Mouse (Mus musculus) CH12.LX (cell line): Measurements from ENCODE around the gene Gm45837. TPM values are rescaled to one million over a fixed set of nuclear protein-coding genes. Genes with fewer than 3 reads are reported as not detected.

Source experiments
- DNase-seq: peaks from one replicate; pipeline ENCODE4 v3.0.0-alpha.2; 2013; ENCODE audit errors: extremely low read depth
- H3K27ac ChIP-seq: 2 replicates; pipeline ENCODE4 v1.5.1; 2012; ENCODE audit warnings: low read depth, mild to moderate bottlenecking, control low read depth, moderate library complexity; ENCODE audit not compliant: insufficient read depth
- H3K27me3 ChIP-seq: replicated peaks from 2 replicates; pipeline ENCODE3; 2012; ENCODE audit warnings: inconsistent platforms
- H3K36me3 ChIP-seq, 2 experiments: replicated peaks in 1 of 2; 2 replicates each; pipeline versions ENCODE3 to v1.6.1; 2012; ENCODE audit warnings: inconsistent platforms in 1 of 2, low read length in 1 of 2, mild to moderate bottlenecking in 1 of 2, mixed read lengths in 1 of 2, moderate library complexity in 1 of 2; ENCODE audit not compliant: control insufficient read depth in 1 of 2, insufficient read depth in 1 of 2
- H3K4me1 ChIP-seq, 2 experiments: 2 replicates each; pipeline ENCODE4 v1.6.1; 2012; ENCODE audit warnings: inconsistent platforms in 1 of 2, moderate library complexity in 1 of 2; ENCODE audit not compliant: insufficient read depth in 2 of 2, control insufficient read depth in 1 of 2
- H3K4me2 ChIP-seq: 2 replicates; pipeline ENCODE4 v1.6.1; 2012; ENCODE audit warnings: low read depth, mild to moderate bottlenecking, control low read depth; ENCODE audit not compliant: poor library complexity, insufficient read depth, severe bottlenecking
- H3K4me3 ChIP-seq, 3 experiments: fragments of 150-350 bp in 1 of 3; sonication (generic) in 1 of 3; replicated peaks in 1 of 3; 2 replicates each; pipeline versions ENCODE3 to v1.5.1; 2011 to 2012; ENCODE audit warnings: low read depth in 2 of 3, low read length in 2 of 3, mild to moderate bottlenecking in 2 of 3, moderate library complexity in 2 of 3, control low read depth in 1 of 3, improper control_type of control experiment in 1 of 3, inconsistent platforms in 1 of 3, mixed read lengths in 1 of 3; ENCODE audit not compliant: poor library complexity in 1 of 3
- H3K79me2 ChIP-seq: replicated peaks from 2 replicates; pipeline ENCODE4 v1.6.1; 2012; ENCODE audit warnings: mild to moderate bottlenecking, moderate library complexity; ENCODE audit not compliant: control insufficient read depth, poor library complexity, insufficient read depth, severe bottlenecking; ENCODE audit errors: extremely low read depth
- H3K9ac ChIP-seq: 2 replicates; pipeline ENCODE4 v1.6.1; 2012; ENCODE audit warnings: low read depth, mild to moderate bottlenecking, control low read depth, moderate library complexity; ENCODE audit not compliant: insufficient read depth
- H3K9me3 ChIP-seq: replicated peaks from 2 replicates; pipeline ENCODE3; 2012; ENCODE audit warnings: low read length, inconsistent platforms, mixed read lengths
- CHD1 ChIP-seq: IDR thresholded peaks from 2 replicates; pipeline ENCODE4 v1.6.1; 2012; ENCODE audit warnings: low read depth, low read length, improper control_type of control experiment, inconsistent platforms
- CHD2 ChIP-seq: IDR thresholded peaks from 2 replicates; pipeline ENCODE4 v1.6.1; 2011; ENCODE audit warnings: low read length, improper control_type of control experiment
- CTCF ChIP-seq, 2 experiments: IDR thresholded peaks in 1 of 2; conservative IDR thresholded peaks in 1 of 2; 2 replicates each; pipeline ENCODE4 v1.5.1; 2011 to 2012; ENCODE audit warnings: low read depth in 2 of 2, low read length in 2 of 2, improper control_type of control experiment in 1 of 2, inconsistent platforms in 1 of 2, mild to moderate bottlenecking in 1 of 2, moderate library complexity in 1 of 2
- ELF1 ChIP-seq: IDR thresholded peaks from 2 replicates; pipeline ENCODE4 v1.6.1; 2014; ENCODE audit warnings: low read depth, mild to moderate bottlenecking, inconsistent platforms, low read length, improper control_type of control experiment
- GABPA ChIP-seq: IDR thresholded peaks from 2 replicates; pipeline ENCODE4 v1.6.1; 2012; ENCODE audit warnings: low read depth, low read length, improper control_type of control experiment, inconsistent platforms; ENCODE audit not compliant: insufficient replicate concordance
- HCFC1 ChIP-seq: IDR thresholded peaks from 2 replicates; pipeline ENCODE4 v1.6.1; 2012; ENCODE audit warnings: low read depth, mild to moderate bottlenecking, inconsistent platforms, low read length, improper control_type of control experiment
- IRF4 ChIP-seq: IDR thresholded peaks from 2 replicates; pipeline ENCODE4 v1.6.1; 2014; ENCODE audit warnings: low read depth, mild to moderate bottlenecking, inconsistent platforms, low read length, improper control_type of control experiment
- KAT2A ChIP-seq: IDR thresholded peaks from 2 replicates; pipeline ENCODE4 v1.6.1; 2012; ENCODE audit warnings: low read length, improper control_type of control experiment, inconsistent platforms; ENCODE audit not compliant: insufficient replicate concordance
- MAX ChIP-seq: IDR thresholded peaks from 2 replicates; pipeline ENCODE4 v1.6.1; 2011; ENCODE audit warnings: low read length, improper control_type of control experiment
- MXI1 ChIP-seq: IDR thresholded peaks from 2 replicates; pipeline ENCODE4 v1.6.1; 2011; ENCODE audit warnings: mild to moderate bottlenecking, low read depth, low read length, improper control_type of control experiment
- MYC ChIP-seq: IDR thresholded peaks from 2 replicates; pipeline ENCODE4 v1.6.1; 2011; ENCODE audit warnings: low read depth, mild to moderate bottlenecking, improper control_type of control experiment, low read length
- NELFE ChIP-seq: IDR thresholded peaks from 2 replicates; pipeline ENCODE4 v1.6.1; 2011; ENCODE audit warnings: low read depth, low read length, improper control_type of control experiment
- RAD21 ChIP-seq: IDR thresholded peaks from 2 replicates; pipeline ENCODE4 v1.6.1; 2011; ENCODE audit warnings: low read depth, mild to moderate bottlenecking, low read length, improper control_type of control experiment, moderate library complexity
- SIN3A ChIP-seq: IDR thresholded peaks from 2 replicates; pipeline ENCODE4 v1.6.1; 2012; ENCODE audit warnings: low read length, improper control_type of control experiment, inconsistent platforms
- TBP ChIP-seq: conservative IDR thresholded peaks from 2 replicates; pipeline ENCODE4 v1.6.1; 2011; ENCODE audit warnings: low read depth, low read length, improper control_type of control experiment
- TCF12 ChIP-seq: IDR thresholded peaks from 2 replicates; pipeline ENCODE4 v1.6.1; 2014; ENCODE audit warnings: low read depth, mild to moderate bottlenecking, inconsistent platforms, low read length, improper control_type of control experiment
- UBTF ChIP-seq: IDR thresholded peaks from 2 replicates; pipeline ENCODE4 v1.6.1; 2012; ENCODE audit warnings: low read depth, mild to moderate bottlenecking, inconsistent platforms, low read length, improper control_type of control experiment, moderate library complexity
- USF1 ChIP-seq: IDR thresholded peaks from 2 replicates; pipeline ENCODE4 v1.6.1; 2014; ENCODE audit warnings: low read depth, mild to moderate bottlenecking, inconsistent platforms, low read length, improper control_type of control experiment
- ZKSCAN1 ChIP-seq: IDR thresholded peaks from 2 replicates; pipeline ENCODE4 v1.6.1; 2012; ENCODE audit warnings: low read depth, inconsistent platforms, low read length, improper control_type of control experiment, borderline replicate concordance
- ZMIZ1 ChIP-seq: IDR thresholded peaks from 2 replicates; pipeline ENCODE4 v1.6.1; 2012; ENCODE audit warnings: low read depth, mild to moderate bottlenecking, inconsistent platforms, low read length, improper control_type of control experiment
- ZNF384 ChIP-seq: IDR thresholded peaks from 2 replicates; pipeline ENCODE4 v1.6.1; 2012; ENCODE audit warnings: low read depth, low read length, improper control_type of control experiment, inconsistent platforms
- dilution Hi-C: fragments of 300-500 bp; cut with MboI; formaldehyde crosslinking; loops from 2 replicates; pipeline ENCODE4 v1.14.3; 2020; ENCODE audit warnings: low sequenced_read_pairs; ENCODE audit not compliant: extremely low pct_unique_long_range_greater_than_20kb, extremely low pct_ligation_motif_present
- in situ Hi-C: fragments of 300-500 bp; cut with MboI; formaldehyde crosslinking; loops from 3 replicates; pipeline ENCODE4 v1.14.3; 2019; ENCODE audit warnings: low sequenced_read_pairs, low pct_ligation_motif_present, low pct_unique_long_range_greater_than_20kb, mixed read lengths
- polyA plus RNA-seq: library from polyadenylated mRNA; unstranded; fragments of >175 nt; gene quantifications from 2 replicates; pipeline ENCODE4 v1.2.1, GENCODE M21; 2012; ENCODE audit warnings: low read depth; ENCODE audit not compliant: insufficient read length
- total RNA-seq, 2 experiments: library from RNA; depleted of rRNA; stranded (reverse); fragments of 300-350 nt in 1 of 2; fragments of >200 nt in 1 of 2; gene quantifications; 2 replicates each; pipeline ENCODE4 v1.2.3; 2012 to 2014

Gene Gm45837
- total and polyA plus RNA-seq, 3 experiments, result 0.04 to 0.84 TPM; not detected in 1

DNA sequence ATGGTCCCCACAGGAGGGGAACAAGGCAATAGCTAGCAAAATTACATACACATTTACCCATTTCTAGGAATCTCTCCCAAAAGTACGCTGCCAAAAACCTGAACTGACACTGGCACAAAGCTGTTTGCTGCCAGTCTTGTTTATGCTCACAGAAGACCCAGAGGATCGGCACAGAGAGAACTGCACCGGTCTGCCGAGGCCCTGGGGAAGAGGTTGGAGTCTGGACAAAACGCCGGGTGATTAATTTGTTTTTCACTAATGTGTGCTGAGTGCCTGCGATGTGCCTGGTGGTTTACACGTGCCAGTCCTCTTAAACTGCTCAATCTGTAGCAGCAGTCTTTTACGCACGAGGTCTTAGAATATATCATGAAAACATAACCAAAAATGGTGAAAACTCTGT, 124.4 kb downstream of the Gm45837 start:
- H3K27ac ChIP-seq, result no peak overlapping the region
- H3K9me3 ChIP-seq, result peaks cover 3% of the 10 kb centered on the region
- dilution Hi-C loops, result no loop called here
- in situ Hi-C loops, result no loop called here
- H3K4me2 ChIP-seq, result no peak overlapping the region
- no peak overlapping the region for H3K9ac ChIP-seq
- no peak overlapping the region for H3K4me3 ChIP-seq
- no peak for DNase-seq
- peaks cover 59% of the 10 kb centered on the region for H3K27me3 ChIP-seq
- no peak for TF ChIP-seq HCFC1
- no peaks in the 10 kb centered on the region for H3K36me3 ChIP-seq
- no peaks in the 10 kb centered on the region for H3K79me2 ChIP-seq
- H3K4me1 ChIP-seq, result peaks cover 0 to 10% of the 10 kb centered on the region in 2 experiments; a peak in 2 of 4 replicates

- no peak for TF ChIP-seq CHD1
- TF ChIP-seq IRF4, result no peak
- TF ChIP-seq SIN3A, result no peak
- no peak for TF ChIP-seq MXI1
- TF ChIP-seq KAT2A, result no peak
- TF ChIP-seq MYC, result no peak
- TF ChIP-seq, all 38 proteins: peak for 0
- no peaks in the 10 kb centered on the region for H3K36me3 ChIP-seq
- peaks cover 59% of the 10 kb centered on the region for H3K27me3 ChIP-seq
- dilution Hi-C loops, result no loop called here
- peaks cover 0 to 10% of the 10 kb centered on the region in 2 experiments; a peak in 2 of 4 replicates for H3K4me1 ChIP-seq
- DNase-seq, result no peak
- in situ Hi-C loops, result no loop called here
- no peaks in the 10 kb centered on the region for H3K79me2 ChIP-seq
- no peak overlapping the region for H3K9ac ChIP-seq
- peaks cover 3% of the 10 kb centered on the region for H3K9me3 ChIP-seq
- no peak overlapping the region for H3K27ac ChIP-seq
- H3K4me2 ChIP-seq, result no peak overlapping the region
- H3K4me3 ChIP-seq, result no peak overlapping the region
Observed at GRCm38 (mm10) chr7:101535517-101535916, 124.8 kb downstream of the Gm45837 start.

- Histone ChIP-seq H3K27me3 (peaks cover 61% of the 10 kb centered on the region), H3K4me1 (peaks cover 0 to 10% of the 10 kb centered on the region in 2 experiments; a peak in 2 of 4 replicates), H3K9ac (no peak overlapping the region), H3K4me3 (peak overlapping the region in 2 of 3 experiments; percentile 15 to 20), H3K9me3 (no peaks in the 10 kb centered on the region), H3K27ac (no peak overlapping the region)
- TF ChIP-seq ZKSCAN1, result no peak
- no peak for TF ChIP-seq ZNF384
- TF ChIP-seq TCF12, result no peak
- no peak for TF ChIP-seq ELF1
- TF ChIP-seq USF1, result no peak
- no peak for TF ChIP-seq RAD21
- no peak for TF ChIP-seq CHD1
- no peak for TF ChIP-seq MAX
- TF ChIP-seq CTCF (conservative IDR thresholded peaks at IDR 0.05 in 1 of 2, IDR thresholded peaks at IDR 0.05 in 1 of 2; ENCODE audit: low read depth in 2 of 2, low read length in 2 of 2), result no peak
- no peak for TF ChIP-seq ZMIZ1
- no peak for TF ChIP-seq CHD2
- no peak for TF ChIP-seq TBP
- no peak for TF ChIP-seq NELFE
- no peak for TF ChIP-seq GABPA
- no peak for TF ChIP-seq UBTF
- TF ChIP-seq SIN3A, result no peak
- TF ChIP-seq, all 38 proteins: peak for 0
- in situ Hi-C loops, result no loop called here
- dilution Hi-C loops, result no loop called here
- Histone ChIP-seq H3K79me2 (no peaks in the 10 kb centered on the region), H3K36me3 (no peaks in the 10 kb centered on the region), H3K4me2 (peak overlapping the region; percentile 96)
- no peak for DNase-seq
Observed at GRCm38 (mm10) chr7:101537541-101537940, 126.9 kb downstream of the Gm45837 start.
